Mouse (Mus musculus): ENCODE results near the gene Snrnp40. TPM values are rescaled to one million over a fixed set of nuclear protein-coding genes. Genes with fewer than 3 reads are reported as not detected.

Gene Snrnp40
- polyA plus RNA-seq (2012), result 6.1 TPM in 2 replicates

GRCm38 (mm10) chr4:130359486-130360237, at the start of gene Snrnp40, which contains the start of gene Zcchc17:
TSS of gene Snrnp40 (plus strand) at chr4:130360132.
TSS of gene Zcchc17 (minus strand) at chr4:130359943.
- no peaks in the 10 kb centered on the region for H3K9me3 ChIP-seq (ENCODE audit: control insufficient read depth, low read length)
- TF ChIP-seq GATA1 (IDR thresholded peaks at IDR 0.05; ENCODE audit: low read length), result peak; percentile 53; the same call in 1 of the 2 replicates
- TF ChIP-seq TAL1 (IDR thresholded peaks at IDR 0.05; ENCODE audit: low read length), result peak; percentile 68
- H3K4me1 ChIP-seq (ENCODE audit: control insufficient read depth), result peaks cover 45% of the 10 kb centered on the region
- no peaks in the 10 kb centered on the region for H3K27me3 ChIP-seq (ENCODE audit: control insufficient read depth)
- peak within 1 kb of the TSS; percentile 70 for H3K4me3 ChIP-seq (replicated peaks)
- peaks cover 60% of the 10 kb centered on the region for H3K36me3 ChIP-seq (ENCODE audit: control insufficient read depth)

GRCm38 (mm10) chr4:130312526-130312925, 47.4 kb upstream of the Snrnp40 start:
- H3K36me3 ChIP-seq (ENCODE audit: control insufficient read depth), result peaks cover 35% of the 10 kb centered on the region
- H3K4me3 ChIP-seq (replicated peaks), result no peak overlapping the region
- TF ChIP-seq TAL1 (IDR thresholded peaks at IDR 0.05; ENCODE audit: low read length) (no peak), GATA1 (IDR thresholded peaks at IDR 0.05; ENCODE audit: low read length) (no peak)
- peaks cover 13% of the 10 kb centered on the region for H3K4me1 ChIP-seq (ENCODE audit: control insufficient read depth)
- peaks cover 11% of the 10 kb centered on the region for H3K9me3 ChIP-seq (ENCODE audit: control insufficient read depth, low read length)
- H3K27me3 ChIP-seq (ENCODE audit: control insufficient read depth), result peaks cover 45% of the 10 kb centered on the region

GRCm38 (mm10) chr4:130313552-130313951, 46.4 kb upstream of the Snrnp40 start:
- peaks cover 35% of the 10 kb centered on the region for H3K27me3 ChIP-seq (ENCODE audit: control insufficient read depth)
- peaks cover 4% of the 10 kb centered on the region for H3K4me1 ChIP-seq (ENCODE audit: control insufficient read depth)
- peaks cover 7% of the 10 kb centered on the region for H3K9me3 ChIP-seq (ENCODE audit: control insufficient read depth, low read length)
- no peak overlapping the region for H3K4me3 ChIP-seq (replicated peaks)
- TF ChIP-seq GATA1 (IDR thresholded peaks at IDR 0.05; ENCODE audit: low read length), result no peak
- TF ChIP-seq TAL1 (IDR thresholded peaks at IDR 0.05; ENCODE audit: low read length), result no peak
- peaks cover 46% of the 10 kb centered on the region for H3K36me3 ChIP-seq (ENCODE audit: control insufficient read depth)

- H3K27me3 ChIP-seq (ENCODE audit: control insufficient read depth), result peaks cover 11% of the 10 kb centered on the region
- no peak overlapping the region for H3K4me3 ChIP-seq (replicated peaks)
- peaks cover 67% of the 10 kb centered on the region for H3K36me3 ChIP-seq (ENCODE audit: control insufficient read depth)
- no peak for TF ChIP-seq GATA1 (IDR thresholded peaks at IDR 0.05; ENCODE audit: low read length)
- no peak for TF ChIP-seq TAL1 (IDR thresholded peaks at IDR 0.05; ENCODE audit: low read length)
- H3K4me1 ChIP-seq (ENCODE audit: control insufficient read depth), result peaks cover 7% of the 10 kb centered on the region
- no peaks in the 10 kb centered on the region for H3K9me3 ChIP-seq (ENCODE audit: control insufficient read depth, low read length)
Measured at GRCm38 (mm10) chr4:130315771-130316527, 44.0 kb upstream of the Snrnp40 start.

- H3K4me1 ChIP-seq (ENCODE audit: control insufficient read depth), result peaks cover 10% of the 10 kb centered on the region
- no peak for TF ChIP-seq TAL1 (IDR thresholded peaks at IDR 0.05; ENCODE audit: low read length)
- no peak for TF ChIP-seq GATA1 (IDR thresholded peaks at IDR 0.05; ENCODE audit: low read length)
- H3K36me3 ChIP-seq (ENCODE audit: control insufficient read depth), result peaks cover 73% of the 10 kb centered on the region
- H3K27me3 ChIP-seq (ENCODE audit: control insufficient read depth), result peaks cover 4% of the 10 kb centered on the region
- H3K9me3 ChIP-seq (ENCODE audit: control insufficient read depth, low read length), result no peaks in the 10 kb centered on the region
- no peak overlapping the region for H3K4me3 ChIP-seq (replicated peaks)
Measured at GRCm38 (mm10) chr4:130316691-130317090, 43.2 kb upstream of the Snrnp40 start.

- no peaks in the 10 kb centered on the region for H3K27me3 ChIP-seq (ENCODE audit: control insufficient read depth)
- H3K36me3 ChIP-seq (ENCODE audit: control insufficient read depth), result peaks cover 87% of the 10 kb centered on the region
- peaks cover 19% of the 10 kb centered on the region for H3K4me1 ChIP-seq (ENCODE audit: control insufficient read depth)
- TF ChIP-seq TAL1 (IDR thresholded peaks at IDR 0.05; ENCODE audit: low read length), result no peak
- no peak for TF ChIP-seq GATA1 (IDR thresholded peaks at IDR 0.05; ENCODE audit: low read length)
- no peak overlapping the region for H3K4me3 ChIP-seq (replicated peaks)
- H3K9me3 ChIP-seq (ENCODE audit: control insufficient read depth, low read length), result no peaks in the 10 kb centered on the region
Measured at GRCm38 (mm10) chr4:130318122-130318521, 41.8 kb upstream of the Snrnp40 start.

GRCm38 (mm10) chr4:130319564-130319963, 40.4 kb upstream of the Snrnp40 start:
- no peak for TF ChIP-seq GATA1 (IDR thresholded peaks at IDR 0.05; ENCODE audit: low read length)
- no peak for TF ChIP-seq TAL1 (IDR thresholded peaks at IDR 0.05; ENCODE audit: low read length)
- H3K27me3 ChIP-seq (ENCODE audit: control insufficient read depth), result no peaks in the 10 kb centered on the region
- H3K9me3 ChIP-seq (ENCODE audit: control insufficient read depth, low read length), result no peaks in the 10 kb centered on the region
- H3K4me1 ChIP-seq (ENCODE audit: control insufficient read depth), result peaks cover 19% of the 10 kb centered on the region
- peaks cover 91% of the 10 kb centered on the region for H3K36me3 ChIP-seq (ENCODE audit: control insufficient read depth)
- no peak overlapping the region for H3K4me3 ChIP-seq (replicated peaks)

- Histone ChIP-seq H3K36me3 (ENCODE audit: control insufficient read depth) (peaks cover 91% of the 10 kb centered on the region), H3K27me3 (ENCODE audit: control insufficient read depth) (no peaks in the 10 kb centered on the region), H3K4me1 (ENCODE audit: control insufficient read depth) (peaks cover 19% of the 10 kb centered on the region), H3K4me3 (replicated peaks) (no peak overlapping the region), H3K9me3 (ENCODE audit: control insufficient read depth, low read length) (no peaks in the 10 kb centered on the region)
- TF ChIP-seq GATA1 (IDR thresholded peaks at IDR 0.05; ENCODE audit: low read length), result no peak
- TF ChIP-seq TAL1 (IDR thresholded peaks at IDR 0.05; ENCODE audit: low read length), result no peak
Measured at GRCm38 (mm10) chr4:130321640-130322039, 38.3 kb upstream of the Snrnp40 start.

GRCm38 (mm10) chr4:130322567-130322966, 37.4 kb upstream of the Snrnp40 start:
- Histone ChIP-seq H3K9me3 (ENCODE audit: control insufficient read depth, low read length) (no peaks in the 10 kb centered on the region), H3K4me1 (ENCODE audit: control insufficient read depth) (peaks cover 19% of the 10 kb centered on the region), H3K36me3 (ENCODE audit: control insufficient read depth) (peaks cover 91% of the 10 kb centered on the region), H3K27me3 (ENCODE audit: control insufficient read depth) (no peaks in the 10 kb centered on the region), H3K4me3 (replicated peaks) (no peak overlapping the region)
- no peak for TF ChIP-seq TAL1 (IDR thresholded peaks at IDR 0.05; ENCODE audit: low read length)
- TF ChIP-seq GATA1 (IDR thresholded peaks at IDR 0.05; ENCODE audit: low read length), result no peak

Data from erythroblast, embryonic 14.5 days (primary cell).